Mouse (Mus musculus) neural tube, embryonic 14.5 days (tissue): ENCODE data around the gene Insc. TPM values are rescaled to one million over a fixed set of nuclear protein-coding genes. Genes with fewer than 3 reads are reported as not detected.
A peak's percentile ranks its signal among the peaks of the same experiment; 100 is the strongest.

Experiments
- ATAC-seq: fragments of 200-750 bp; cut with Nextera tagmentation; 2 replicates; pipeline ENCODE4 v1.8.0; 2017; ENCODE audit warnings: low read depth, mild to moderate bottlenecking, moderate TSS enrichment, moderate library complexity
- H3K27ac ChIP-seq: fragments of 300-500 bp; sonication (generic); 2 replicates; pipeline ENCODE4 v1.5.1; 2014; ENCODE audit warnings: low read depth, mild to moderate bottlenecking, control low read depth, low read length, moderate library complexity, mixed read lengths
- H3K27me3 ChIP-seq: fragments of 300-500 bp; sonication (generic); 2 replicates; pipeline ENCODE4 v1.6.1; 2014; ENCODE audit warnings: low read length; ENCODE audit not compliant: control insufficient read depth, insufficient read depth
- H3K36me3 ChIP-seq: fragments of 300-500 bp; sonication (generic); 2 replicates; pipeline ENCODE4 v1.6.1; 2014; ENCODE audit warnings: low read length, mixed read lengths; ENCODE audit not compliant: control insufficient read depth, insufficient read depth
- H3K4me1 ChIP-seq: fragments of 300-500 bp; sonication (generic); 2 replicates; pipeline ENCODE4 v1.6.1; 2014; ENCODE audit warnings: low read length; ENCODE audit not compliant: control insufficient read depth, insufficient read depth
- H3K4me2 ChIP-seq: fragments of 300-500 bp; sonication (generic); 2 replicates; pipeline ENCODE4 v1.6.1; 2014; ENCODE audit warnings: mild to moderate bottlenecking, low read depth, low read length, control low read depth
- H3K4me3 ChIP-seq: fragments of 300-500 bp; sonication (generic); 2 replicates; pipeline ENCODE4 v1.5.1; 2014; ENCODE audit warnings: low read depth, low read length, control low read depth, mixed read lengths
- H3K9ac ChIP-seq: fragments of 300-500 bp; sonication (generic); replicated peaks from 2 replicates; pipeline ENCODE4 v1.6.1; 2014; ENCODE audit warnings: low read depth, mild to moderate bottlenecking, control low read depth, low read length, mixed read lengths
- H3K9me3 ChIP-seq: fragments of 300-500 bp; sonication (generic); 2 replicates; pipeline ENCODE4 v1.6.1; 2016; ENCODE audit warnings: low read length; ENCODE audit not compliant: control insufficient read depth
- WGBS: fragments of 180-500 bp; shearing (Covaris S2); extraction: QIAGEN DNeasy Blood & Tissue Kit; methylation state at CpG from one replicate; pipeline ENCODE4 v1.1.7; 2014; 5-methylcytosine and 5-hydroxymethylcytosine counted together
- polyA plus RNA-seq: library from polyadenylated mRNA; unstranded; fragments of >200 nt; fragmentation: Nextera tagmentation; extraction: Ambion mirVana; gene quantifications from 2 replicates; pipeline ENCODE4 v1.2.1, GENCODE M21; 2014

The Insc gene
- polyA plus RNA-seq, 1 experiment from 2014 or later, result 2.1 TPM

GRCm38 (mm10) chr7:114873315-114874012, 130.0 kb downstream of the Insc start:
- Histone ChIP-seq H3K4me1 (no peaks in the 10 kb centered on the region), H3K9ac (no peak overlapping the region), H3K9me3 (no peaks in the 10 kb centered on the region), H3K27me3 (no peaks in the 10 kb centered on the region), H3K4me2 (no peak overlapping the region), H3K36me3 (no peaks in the 10 kb centered on the region), H3K4me3 (no peak overlapping the region), H3K27ac (no peak overlapping the region)
- 72% methylated on average over 3 of the region's 3 CpGs for WGBS
- no peak for ATAC-seq

GRCm38 (mm10) chr7:114874032-114874441, 130.5 kb downstream of the Insc start:
- H3K9ac ChIP-seq, result no peak overlapping the region
- no peak overlapping the region for H3K4me3 ChIP-seq
- no peak overlapping the region; the same call in 1 of the 2 replicates for H3K4me2 ChIP-seq
- WGBS, result 31% methylated on average over 6 of the region's 6 CpGs
- no peak for ATAC-seq
- H3K9me3 ChIP-seq, result no peaks in the 10 kb centered on the region
- H3K4me1 ChIP-seq, result no peaks in the 10 kb centered on the region
- no peaks in the 10 kb centered on the region for H3K27me3 ChIP-seq
- H3K36me3 ChIP-seq, result no peaks in the 10 kb centered on the region
- no peak overlapping the region for H3K27ac ChIP-seq

GRCm38 (mm10) chr7:114874579-114874978, 131.1 kb downstream of the Insc start:
- no peak overlapping the region for H3K9ac ChIP-seq
- H3K4me2 ChIP-seq, result no peak overlapping the region
- WGBS, result 93% methylated on average over 2 of the region's 2 CpGs
- no peaks in the 10 kb centered on the region for H3K27me3 ChIP-seq
- no peaks in the 10 kb centered on the region for H3K36me3 ChIP-seq
- H3K9me3 ChIP-seq, result no peaks in the 10 kb centered on the region
- no peak overlapping the region for H3K4me3 ChIP-seq
- no peak overlapping the region for H3K27ac ChIP-seq
- ATAC-seq, result no peak
- no peaks in the 10 kb centered on the region for H3K4me1 ChIP-seq

DNA sequence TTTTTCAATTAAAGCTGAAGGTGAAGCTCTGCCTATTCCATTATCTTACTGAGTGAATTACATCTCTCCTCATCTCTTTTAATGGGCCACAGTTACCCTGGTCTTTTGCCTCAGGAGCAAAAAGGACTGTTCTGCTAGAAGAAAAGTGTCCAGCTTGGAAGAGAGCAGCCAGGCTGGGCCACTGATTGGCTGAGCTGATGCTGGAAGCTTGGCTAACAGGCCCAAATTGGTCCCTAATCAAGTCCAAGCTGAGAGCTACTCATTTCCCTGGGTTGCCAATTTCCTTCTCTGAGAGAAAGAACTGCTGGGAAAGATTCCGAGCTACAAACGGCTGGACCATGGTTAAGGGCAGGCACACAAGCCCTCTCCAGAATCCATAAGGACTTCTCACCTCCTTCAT, 140.1 kb downstream of the Insc start:
- Histone ChIP-seq H3K27me3 (no peaks in the 10 kb centered on the region), H3K4me3 (no peak overlapping the region), H3K9me3 (no peaks in the 10 kb centered on the region), H3K9ac (no peak overlapping the region), H3K4me1 (no peaks in the 10 kb centered on the region), H3K4me2 (no peak overlapping the region), H3K27ac (no peak overlapping the region), H3K36me3 (no peaks in the 10 kb centered on the region)
- 79% methylated on average over 2 of the region's 2 CpGs for WGBS
- no peak for ATAC-seq

GRCm38 (mm10) chr7:114886933-114887332, 143.4 kb downstream of the Insc start:
- WGBS, result 42% methylated on average over 4 of the region's 4 CpGs
- no peaks in the 10 kb centered on the region for H3K36me3 ChIP-seq
- H3K4me3 ChIP-seq, result no peak overlapping the region
- 0 out of 2 replicates have a peak overlapping the region, but pooled peaks have one; percentile 41 for H3K27ac ChIP-seq
- ATAC-seq, result peak; percentile 38; the same call in 1 of the 2 replicates
- no peaks in the 10 kb centered on the region for H3K4me1 ChIP-seq
- H3K27me3 ChIP-seq, result no peaks in the 10 kb centered on the region
- no peak overlapping the region for H3K4me2 ChIP-seq
- no peak overlapping the region for H3K9ac ChIP-seq
- H3K9me3 ChIP-seq, result no peaks in the 10 kb centered on the region

DNA sequence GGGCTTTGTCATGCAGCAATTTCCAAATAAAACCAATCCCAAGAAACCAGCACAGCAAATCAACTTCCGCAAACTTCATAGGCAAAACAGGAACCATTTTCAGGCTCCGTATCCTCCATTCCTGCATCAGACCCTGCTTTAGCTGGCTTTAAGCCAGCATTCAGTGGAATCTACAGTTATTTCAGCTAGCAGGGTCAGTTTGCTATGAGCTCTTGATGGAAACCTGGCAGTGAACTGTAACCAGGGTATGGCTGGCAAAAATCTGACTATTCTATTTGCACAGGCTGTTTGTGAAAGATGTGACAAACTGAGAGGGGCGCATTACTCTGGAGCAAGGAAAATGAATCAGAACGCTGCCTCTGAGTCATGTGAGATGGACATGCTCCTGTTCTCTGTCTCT, 146.7 kb downstream of the Insc start:
- Histone ChIP-seq H3K27ac (no peak overlapping the region), H3K4me2 (no peak overlapping the region), H3K27me3 (no peaks in the 10 kb centered on the region), H3K9me3 (no peaks in the 10 kb centered on the region), H3K4me1 (no peaks in the 10 kb centered on the region), H3K9ac (no peak overlapping the region), H3K36me3 (no peaks in the 10 kb centered on the region), H3K4me3 (no peak overlapping the region)
- no peak for ATAC-seq
- WGBS, result 89% methylated on average over 4 of the region's 4 CpGs

GRCm38 (mm10) chr7:114892618-114893257, 149.2 kb downstream of the Insc start:
- H3K27ac ChIP-seq, result peak overlapping the region; percentile 25; the same call in 1 of the 2 replicates
- H3K9me3 ChIP-seq, result no peaks in the 10 kb centered on the region
- no peak overlapping the region for H3K4me2 ChIP-seq
- no peak overlapping the region for H3K9ac ChIP-seq
- no peaks in the 10 kb centered on the region for H3K27me3 ChIP-seq
- no peaks in the 10 kb centered on the region for H3K4me1 ChIP-seq
- H3K4me3 ChIP-seq, result no peak overlapping the region
- ATAC-seq, result peak; percentile 58; the same call in 1 of the 2 replicates
- no peaks in the 10 kb centered on the region for H3K36me3 ChIP-seq

- no peaks in the 10 kb centered on the region for H3K36me3 ChIP-seq
- WGBS, result 78% methylated on average over 1 of the region's 1 CpGs
- ATAC-seq, result no peak
These were observed 150.4 kb downstream of the Insc start for GRCm38 (mm10) chr7:114893889-114894288.

DNA sequence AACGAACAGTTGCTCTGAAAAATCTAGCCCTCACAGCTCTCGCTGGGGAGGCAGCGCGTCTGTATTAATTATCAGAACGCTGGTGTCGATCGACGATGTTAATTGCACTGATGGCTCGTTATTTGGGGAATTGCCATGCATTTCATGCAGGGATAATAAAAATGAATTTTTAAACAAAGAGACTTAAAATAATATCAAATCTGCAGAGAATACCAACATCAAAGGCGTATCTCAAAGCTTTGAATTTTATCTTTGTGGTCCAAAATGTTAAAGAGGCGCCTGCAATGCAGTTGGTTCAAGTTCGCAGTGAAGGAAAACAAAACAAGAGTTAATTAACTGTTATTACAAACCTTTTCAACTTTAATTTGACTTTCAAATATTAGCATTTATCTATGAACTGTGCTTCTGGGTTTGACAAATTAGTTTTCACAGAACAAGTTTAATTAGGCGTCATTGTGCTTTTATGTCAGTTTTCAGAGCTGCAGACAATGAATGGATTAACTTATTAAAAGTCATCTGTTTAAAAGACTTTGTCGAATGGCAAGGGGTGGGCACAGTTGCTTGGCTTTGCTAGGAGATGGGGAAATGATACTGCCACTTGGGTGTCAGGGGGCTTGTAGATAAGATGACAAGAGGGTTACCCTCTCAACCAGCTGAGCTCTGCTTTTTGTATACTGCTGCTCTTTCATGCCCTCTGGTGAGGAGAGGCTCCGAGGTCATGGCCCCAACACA, 153.6 kb downstream of the Insc start:
- no peaks in the 10 kb centered on the region for H3K4me1 ChIP-seq
- no peak for ATAC-seq
- no peaks in the 10 kb centered on the region for H3K9me3 ChIP-seq
- no peaks in the 10 kb centered on the region for H3K36me3 ChIP-seq
- WGBS, result 49% methylated on average over 15 of the region's 15 CpGs
- H3K4me2 ChIP-seq, result no peak overlapping the region
- no peak overlapping the region for H3K4me3 ChIP-seq
- H3K27ac ChIP-seq, result no peak overlapping the region
- H3K9ac ChIP-seq, result no peak overlapping the region
- H3K27me3 ChIP-seq, result no peaks in the 10 kb centered on the region

More at GRCm38 (mm10) chr7:114893889-114894288, 150.4 kb downstream of the Insc start:
- H3K4me2 ChIP-seq, result no peak overlapping the region
- no peak overlapping the region for H3K4me3 ChIP-seq
- no peaks in the 10 kb centered on the region for H3K4me1 ChIP-seq
- no peak overlapping the region for H3K9ac ChIP-seq
- H3K27ac ChIP-seq, result no peak overlapping the region
- no peaks in the 10 kb centered on the region for H3K9me3 ChIP-seq
- no peaks in the 10 kb centered on the region for H3K27me3 ChIP-seq
